Mouse (Mus musculus) stomach, postnatal 0 days (tissue): ENCODE measurements around the gene Atl1.

Experiments
- CTCF ChIP-seq: IDR thresholded peaks from 2 replicates; pipeline ENCODE4 v1.5.1; 2016; ENCODE audit warnings: antibody characterized with exemption, low read depth, mild to moderate bottlenecking, moderate library complexity
- EP300 ChIP-seq: optimal IDR thresholded peaks from 2 replicates; pipeline ENCODE3; 2016; ENCODE audit warnings: antibody characterized with exemption

- TF ChIP-seq CTCF, result no peak
- TF ChIP-seq EP300, result no peak
Observed at GRCm38 (mm10) chr12:69911906-69912305, 19.5 kb downstream of the Atl1 start.
